Mouse (Mus musculus) limb, embryonic 15.5 days (tissue): ENCODE measurements at regions not wholly inside any gene's neighbourhood (a gene's known extent, or its start where the extent isn't known, plus 50 kb on each side); places are given as distances from the start of the nearest gene placed in this dataset.
"Not testable (repeated sequence)": the region's sequence is repeated elsewhere in the genome, so short reads cannot be mapped to it uniquely, and the experiment has no call there.

Experiments
- ATAC-seq: fragments of 200-750 bp; cut with Nextera tagmentation; 2 replicates; pipeline ENCODE4 v1.8.0; 2017; ENCODE audit warnings: low read depth, moderate TSS enrichment; ENCODE audit not compliant: insufficient number of reproducible peaks, low FRiP score, low TSS enrichment
- H3K27ac ChIP-seq: fragments of 300-500 bp; sonication (generic); 2 replicates; pipeline ENCODE4 v1.5.1; 2015; ENCODE audit warnings: moderate library complexity, mild to moderate bottlenecking, inconsistent platforms
- H3K27me3 ChIP-seq: fragments of 300-500 bp; sonication (generic); 2 replicates; pipeline ENCODE4 v1.6.1; 2015; ENCODE audit warnings: inconsistent platforms
- H3K36me3 ChIP-seq: fragments of 300-500 bp; sonication (generic); 2 replicates; pipeline ENCODE4 v1.6.1; 2015; ENCODE audit warnings: inconsistent platforms
- H3K4me1 ChIP-seq: fragments of 300-500 bp; sonication (generic); 2 replicates; pipeline ENCODE4 v1.6.1; 2015; ENCODE audit warnings: inconsistent platforms
- H3K4me2 ChIP-seq: fragments of 300-500 bp; sonication (generic); 2 replicates; pipeline ENCODE4 v1.6.1; 2015; ENCODE audit warnings: mild to moderate bottlenecking, inconsistent platforms
- H3K4me3 ChIP-seq: fragments of 300-500 bp; sonication (generic); 2 replicates; pipeline ENCODE4 v1.5.1; 2015; ENCODE audit warnings: mild to moderate bottlenecking, inconsistent platforms
- H3K9ac ChIP-seq: fragments of 300-500 bp; sonication (generic); 2 replicates; pipeline ENCODE4 v1.6.1; 2015; ENCODE audit warnings: inconsistent platforms
- H3K9me3 ChIP-seq: fragments of 300-500 bp; sonication (generic); 2 replicates; pipeline ENCODE4 v1.6.1; 2016; ENCODE audit warnings: inconsistent platforms
- WGBS: fragments of 180-500 bp; shearing (Covaris S2); methylation state at CpG from one replicate; pipeline ENCODE4 v1.1.7; 2015; 5-methylcytosine and 5-hydroxymethylcytosine counted together

GRCm38 (mm10) chr17:42956588-42956987, 59.8 kb upstream of the Tnfrsf21 start:
- 58% methylated on average over 5 of the region's 5 CpGs for WGBS
- Histone ChIP-seq H3K9ac (no peak overlapping the region), H3K27me3 (no peaks in the 10 kb centered on the region), H3K4me2 (no peak overlapping the region), H3K4me1 (no peaks in the 10 kb centered on the region), H3K27ac (no peak overlapping the region), H3K36me3 (no peaks in the 10 kb centered on the region), H3K9me3 (no peaks in the 10 kb centered on the region), H3K4me3 (no peak overlapping the region)
- ATAC-seq = no peak

GRCm38 (mm10) chr17:42954722-42955121, 61.6 kb upstream of the Tnfrsf21 start:
- H3K9ac ChIP-seq = no peak overlapping the region
- H3K4me2 ChIP-seq = no peak overlapping the region
- H3K27ac ChIP-seq = no peak overlapping the region
- H3K4me1 ChIP-seq = no peaks in the 10 kb centered on the region
- no peaks in the 10 kb centered on the region for H3K36me3 ChIP-seq
- H3K27me3 ChIP-seq = no peaks in the 10 kb centered on the region
- no peak overlapping the region for H3K4me3 ChIP-seq
- 41% methylated on average over 2 of the region's 2 CpGs for WGBS
- no peak for ATAC-seq
- no peaks in the 10 kb centered on the region for H3K9me3 ChIP-seq

GRCm38 (mm10) chr17:42944453-42944852, 68.0 kb upstream of the Cd2ap start:
- no peak overlapping the region for H3K9ac ChIP-seq
- no peak overlapping the region for H3K4me2 ChIP-seq
- 77% methylated on average over 2 of the region's 2 CpGs for WGBS
- no peaks in the 10 kb centered on the region for H3K27me3 ChIP-seq
- H3K9me3 ChIP-seq = no peaks in the 10 kb centered on the region
- H3K4me3 ChIP-seq = no peak overlapping the region
- no peak; the same call in 1 of the 2 replicates for ATAC-seq
- no peaks in the 10 kb centered on the region for H3K4me1 ChIP-seq
- H3K27ac ChIP-seq = no peak overlapping the region
- H3K36me3 ChIP-seq = no peaks in the 10 kb centered on the region

GRCm38 (mm10) chr17:42943272-42943696, 66.8 kb upstream of the Cd2ap start:
- no peaks in the 10 kb centered on the region for H3K36me3 ChIP-seq
- peak; percentile 72; the same call in 1 of the 2 replicates for ATAC-seq
- H3K4me1 ChIP-seq = no peaks in the 10 kb centered on the region
- WGBS = 6% methylated on average over 9 of the region's 9 CpGs
- no peak overlapping the region for H3K4me3 ChIP-seq
- H3K27me3 ChIP-seq = no peaks in the 10 kb centered on the region
- H3K9me3 ChIP-seq = no peaks in the 10 kb centered on the region
- H3K9ac ChIP-seq = no peak overlapping the region
- H3K27ac ChIP-seq = no peak overlapping the region
- peak overlapping the region; percentile 28; the same call in 1 of the 2 replicates for H3K4me2 ChIP-seq

GRCm38 (mm10) chr17:42939476-42939875, 63.0 kb upstream of the Cd2ap start:
- no peak overlapping the region for H3K9ac ChIP-seq
- 79% methylated on average over 7 of the region's 7 CpGs for WGBS
- no peaks in the 10 kb centered on the region for H3K9me3 ChIP-seq
- ATAC-seq = no peak
- H3K4me1 ChIP-seq = no peaks in the 10 kb centered on the region
- H3K4me2 ChIP-seq = no peak overlapping the region
- H3K27me3 ChIP-seq = no peaks in the 10 kb centered on the region
- no peak overlapping the region for H3K27ac ChIP-seq
- H3K4me3 ChIP-seq = no peak overlapping the region
- no peaks in the 10 kb centered on the region for H3K36me3 ChIP-seq

GRCm38 (mm10) chr17:42938579-42938978, 62.1 kb upstream of the Cd2ap start:
- no peak for ATAC-seq
- Histone ChIP-seq H3K27ac (no peak overlapping the region), H3K9me3 (no peaks in the 10 kb centered on the region), H3K4me3 (no peak overlapping the region), H3K36me3 (no peaks in the 10 kb centered on the region), H3K4me1 (no peaks in the 10 kb centered on the region), H3K27me3 (no peaks in the 10 kb centered on the region), H3K4me2 (no peak overlapping the region), H3K9ac (no peak overlapping the region)
- WGBS = 48% methylated on average over 1 of the region's 1 CpGs

- not testable (repeated sequence) for H3K27ac ChIP-seq, H3K9me3 ChIP-seq, H3K9ac ChIP-seq, H3K36me3 ChIP-seq, H3K4me1 ChIP-seq, H3K4me3 ChIP-seq, H3K4me2 ChIP-seq, H3K27me3 ChIP-seq, ATAC-seq
- 89% methylated on average over 3 of the region's 3 CpGs for WGBS
Measured at GRCm38 (mm10) chr17:42937480-42937879, 61.0 kb upstream of the Cd2ap start.

- ATAC-seq = no peak
- Histone ChIP-seq H3K27ac (no peak overlapping the region), H3K36me3 (no peaks in the 10 kb centered on the region), H3K9me3 (no peaks in the 10 kb centered on the region), H3K27me3 (no peaks in the 10 kb centered on the region), H3K4me1 (no peaks in the 10 kb centered on the region), H3K4me3 (no peak overlapping the region), H3K9ac (no peak overlapping the region), H3K4me2 (no peak overlapping the region)
- WGBS = 48% methylated on average over 3 of the region's 3 CpGs
Measured at GRCm38 (mm10) chr17:42934068-42934467, 57.6 kb upstream of the Cd2ap start.

- Histone ChIP-seq H3K4me2 (no peak overlapping the region), H3K9ac (no peak overlapping the region), H3K27ac (0 out of 2 replicates have a peak overlapping the region, but pooled peaks have one; percentile 1), H3K9me3 (no peaks in the 10 kb centered on the region), H3K27me3 (no peaks in the 10 kb centered on the region), H3K4me3 (no peak overlapping the region), H3K4me1 (no peaks in the 10 kb centered on the region), H3K36me3 (no peaks in the 10 kb centered on the region)
- WGBS = 54% methylated on average over 7 of the region's 7 CpGs
- no peak for ATAC-seq
Measured at GRCm38 (mm10) chr17:42933335-42934004, 57.0 kb upstream of the Cd2ap start.

- Histone ChIP-seq H3K27ac (no peak overlapping the region), H3K9me3 (no peaks in the 10 kb centered on the region), H3K4me3 (no peak overlapping the region), H3K4me2 (no peak overlapping the region), H3K4me1 (no peaks in the 10 kb centered on the region), H3K27me3 (no peaks in the 10 kb centered on the region), H3K9ac (no peak overlapping the region), H3K36me3 (no peaks in the 10 kb centered on the region)
- ATAC-seq = no peak
- WGBS = 58% methylated on average over 4 of the region's 4 CpGs
Measured at GRCm38 (mm10) chr17:42927320-42927719, 50.9 kb upstream of the Cd2ap start.
